ENCODE assay signal across 15 mouse cellular contexts in the genomic region with DNA sequence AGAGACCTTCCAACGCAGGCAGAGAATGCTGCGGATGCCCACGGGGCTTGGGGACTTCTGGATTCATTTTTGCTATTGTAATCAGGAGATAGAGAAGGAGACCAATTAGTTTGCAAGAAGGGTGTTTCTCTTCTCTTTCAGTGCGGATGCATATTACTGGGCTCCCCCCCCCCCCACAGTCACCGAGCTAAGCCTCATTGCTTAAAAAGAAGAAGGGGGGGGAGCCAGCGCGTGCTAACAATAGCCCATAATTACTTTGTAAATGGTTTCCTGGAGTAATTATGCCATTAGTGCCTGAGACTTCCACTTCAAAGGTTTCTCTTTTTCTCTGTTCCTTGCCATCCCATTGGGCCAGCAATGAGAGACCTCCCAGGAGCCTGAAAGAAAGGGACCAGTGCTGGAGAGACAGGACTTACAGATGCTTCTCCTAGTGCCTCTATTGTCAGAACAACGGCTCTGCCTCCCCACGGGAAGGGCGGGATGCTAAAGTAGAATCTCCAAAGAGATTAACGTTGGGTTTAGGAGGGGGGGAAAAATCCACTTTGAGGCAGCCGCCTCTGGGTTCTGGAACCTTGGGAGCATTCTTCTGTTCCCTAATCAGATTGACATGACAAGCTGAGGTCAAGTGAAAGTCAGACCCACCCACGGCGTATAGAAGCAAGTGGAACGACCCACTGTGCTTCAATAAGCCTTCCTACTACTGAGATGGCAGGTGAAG.
DNase-seq lines count a peak whose midpoint lies in the region; ATAC-seq and TF ChIP-seq lines count a peak whose summit lies in the region.
"Had no signal": no experiment of that assay in that cellular context is flagged by ENCODE, and none has a peak within 500 bp of the region (broad histone marks: within the 10 kb centered on the region; RNA-seq: fewer than 3 reads in every experiment).

No protein-coding gene starts in this region.

- ATAC-seq in heart, embryonic 11.5 days (replicated peaks; ENCODE audit: insufficient number of reproducible peaks, low FRiP score, low TSS enrichment): no peak
- peak; percentile 84 for ATAC-seq in forebrain, embryonic 12.5 days (ENCODE audit: low FRiP score)
- ATAC-seq in hindbrain, postnatal 0 days: 0 out of 2 replicates have a peak, but pooled peaks have one; percentile 58
- peak; percentile 50; the same call in 1 of the 2 replicates for ATAC-seq in neural tube, embryonic 15.5 days (ENCODE audit: low FRiP score)
- ATAC-seq in activated CD4-positive, CD25-positive, alpha-beta regulatory T cell, adult 4 months: no peak

- peak overlapping the region; percentile 14; the same call in 1 of the 2 replicates for H3K4me2 ChIP-seq in heart, embryonic 11.5 days
- peak overlapping the region; percentile 17; the same call in 1 of the 2 replicates for H3K4me2 ChIP-seq in forebrain, embryonic 12.5 days
- H3K4me2 ChIP-seq in hindbrain, postnatal 0 days (ENCODE audit: low read depth, low read length): 0 out of 2 replicates have a peak overlapping the region, but pooled peaks have one; percentile 22
- H3K4me2 ChIP-seq in neural tube, embryonic 15.5 days: peak overlapping the region; percentile 19
- H3K4me2 ChIP-seq: lung, embryonic 15.5 days had no signal

- TF ChIP-seq CTCF in hindbrain, postnatal 0 days (IDR thresholded peaks at IDR 0.05; ENCODE audit: low read depth): no peak

- 0 out of 2 replicates have a peak, but pooled peaks cover 9% of the 10 kb centered on the region for H3K27me3 ChIP-seq in heart, embryonic 11.5 days (ENCODE audit: control insufficient read depth, insufficient read depth, low read length)
- peaks cover 85% of the 10 kb centered on the region for H3K27me3 ChIP-seq in forebrain, embryonic 12.5 days
- H3K27me3 ChIP-seq in hindbrain, postnatal 0 days (ENCODE audit: insufficient read depth, low read length): no peaks in the 10 kb centered on the region
- no peaks in the 10 kb centered on the region for H3K27me3 ChIP-seq in neural tube, embryonic 15.5 days (replicated peaks)
- H3K27me3 ChIP-seq: lung, embryonic 15.5 days had no signal

- H3K4me3 ChIP-seq in heart, embryonic 11.5 days (ENCODE audit: low read depth, low read length): no peak overlapping the region
- no peak overlapping the region for H3K4me3 ChIP-seq in forebrain, embryonic 12.5 days (replicated peaks)
- no peak overlapping the region for H3K4me3 ChIP-seq in hindbrain, postnatal 0 days (ENCODE audit: low read length)
- H3K4me3 ChIP-seq in neural tube, embryonic 15.5 days (replicated peaks): no peak overlapping the region
- H3K4me3 ChIP-seq: lung, embryonic 15.5 days had no signal

- WGBS in heart, embryonic 11.5 days (ENCODE audit: insufficient replicate concordance): 7% methylated on average over 15 of the region's 15 CpGs
- 1% methylated on average over 15 of the region's 15 CpGs for WGBS in forebrain, embryonic 12.5 days
- WGBS in hindbrain, postnatal 0 days: 5% methylated on average over 14 of the region's 15 CpGs
- WGBS in neural tube, embryonic 15.5 days: 3% methylated on average over 13 of the region's 15 CpGs

- H3K9me3 ChIP-seq in heart, embryonic 11.5 days (replicated peaks; ENCODE audit: control insufficient read depth, low read length): no peaks in the 10 kb centered on the region
- no peaks in the 10 kb centered on the region for H3K9me3 ChIP-seq in forebrain, embryonic 12.5 days
- H3K9me3 ChIP-seq in hindbrain, postnatal 0 days (ENCODE audit: low read length): no peaks in the 10 kb centered on the region
- no peaks in the 10 kb centered on the region for H3K9me3 ChIP-seq in neural tube, embryonic 15.5 days (replicated peaks)
- H3K9me3 ChIP-seq: lung, embryonic 15.5 days had no signal

- H3K27ac ChIP-seq in heart, embryonic 11.5 days (ENCODE audit: low read depth, low read length): no peak overlapping the region
- H3K27ac ChIP-seq in forebrain, embryonic 12.5 days: peak overlapping the region; percentile 67
- H3K27ac ChIP-seq in hindbrain, postnatal 0 days: no peak overlapping the region
- no peak overlapping the region for H3K27ac ChIP-seq in neural tube, embryonic 15.5 days (replicated peaks)
- H3K27ac ChIP-seq: lung, embryonic 15.5 days had no signal

- DNase-seq in heart, adult 18-20 months: no peak
- peak; percentile 38 for DNase-seq in hindbrain, postnatal 0 days (ENCODE audit: low spot score)
- no peak for DNase-seq in frontal cortex, postnatal 10 days (ENCODE audit: low spot score in 2 of 2)
- no peak for DNase-seq in urinary bladder, postnatal 36 days (ENCODE audit: low spot score in 2 of 2)
- DNase-seq: adrenal gland, adult 2 months; cerebellum, adult 11 months; gastrocnemius, postnatal 25 days; heart, postnatal 14 days; kidney, adult 8-10 months had no signal

- peaks cover 11% of the 10 kb centered on the region; the same call in 1 of the 2 replicates for H3K4me1 ChIP-seq in heart, embryonic 11.5 days (ENCODE audit: control insufficient read depth, insufficient read depth, low read length)
- H3K4me1 ChIP-seq in forebrain, embryonic 12.5 days: peaks cover 28% of the 10 kb centered on the region
- peaks cover 12% of the 10 kb centered on the region; the same call in 1 of the 2 replicates for H3K4me1 ChIP-seq in hindbrain, postnatal 0 days (ENCODE audit: insufficient read depth, low read length)
- peaks cover 22% of the 10 kb centered on the region for H3K4me1 ChIP-seq in neural tube, embryonic 15.5 days
- H3K4me1 ChIP-seq: lung, embryonic 15.5 days had no signal

- H3K36me3 ChIP-seq in heart, embryonic 11.5 days (ENCODE audit: control insufficient read depth, insufficient read depth, low read length): no peaks in the 10 kb centered on the region
- no peaks in the 10 kb centered on the region for H3K36me3 ChIP-seq in forebrain, embryonic 12.5 days (replicated peaks)
- H3K36me3 ChIP-seq in hindbrain, postnatal 0 days (ENCODE audit: insufficient read depth, low read length): no peaks in the 10 kb centered on the region
- no peaks in the 10 kb centered on the region for H3K36me3 ChIP-seq in neural tube, embryonic 15.5 days
- H3K36me3 ChIP-seq: G1E; lung, embryonic 15.5 days had no signal

- H3K9ac ChIP-seq in heart, embryonic 11.5 days (ENCODE audit: low read depth, low read length): no peak overlapping the region
- H3K9ac ChIP-seq in forebrain, embryonic 12.5 days: no peak overlapping the region
- no peak overlapping the region for H3K9ac ChIP-seq in hindbrain, postnatal 0 days (replicated peaks; ENCODE audit: low read length)
- H3K9ac ChIP-seq in neural tube, embryonic 15.5 days (replicated peaks): no peak overlapping the region
- H3K9ac ChIP-seq: lung, embryonic 15.5 days had no signal

Comparison
In these comparisons a context has a peak if more than half of its experiments do, and no peak if none do; other contexts are left out.
1. ATAC-seq: peak in forebrain, embryonic 12.5 days (single experiment), hindbrain, postnatal 0 days (single experiment) and neural tube, embryonic 15.5 days (single experiment); none in heart, embryonic 11.5 days (single experiment) and activated CD4-positive, CD25-positive, alpha-beta regulatory T cell, adult 4 months (single experiment).
2. Peak in every context shown above with its lines, with median percentiles within 50 percentile points of each other: H3K4me2 ChIP-seq.